Mouse (Mus musculus) Muller cell, postnatal 12 days (primary cell): ENCODE data around the gene Igf2r.
"Not testable (repeated sequence)": the region's sequence is repeated elsewhere in the genome, so short reads cannot be mapped to it uniquely, and the experiment has no call there.

ENCODE experiments used
- DNase-seq: peaks from one replicate; pipeline ENCODE4 v3.0.0-alpha.2; 2015; ENCODE audit errors: inconsistent ontology term

Gene Igf2r

DNA sequence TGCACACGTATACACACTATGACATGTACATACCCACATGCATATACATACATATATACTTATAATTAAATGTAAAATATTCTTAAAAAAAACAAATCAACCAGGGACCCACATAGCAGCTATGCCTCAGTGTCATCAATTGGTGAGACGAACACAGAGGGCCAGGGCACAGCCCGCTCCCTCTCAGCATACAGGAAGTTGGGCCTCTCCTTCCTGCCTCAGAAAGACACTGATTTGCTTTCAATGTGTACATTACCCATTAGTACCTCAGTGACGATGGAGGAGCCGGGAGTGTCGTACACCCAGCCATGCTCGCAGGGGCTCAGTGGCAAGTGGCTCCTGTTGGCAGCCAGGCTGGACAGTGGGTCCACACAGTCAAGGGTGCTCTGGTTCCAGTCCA is 94.5 kb downstream of the Igf2r start:
- not testable (repeated sequence) for DNase-seq

- no peak for DNase-seq
Measured at GRCm38 (mm10) chr17:12673871-12674270, 95.6 kb downstream of the Igf2r start.

DNA sequence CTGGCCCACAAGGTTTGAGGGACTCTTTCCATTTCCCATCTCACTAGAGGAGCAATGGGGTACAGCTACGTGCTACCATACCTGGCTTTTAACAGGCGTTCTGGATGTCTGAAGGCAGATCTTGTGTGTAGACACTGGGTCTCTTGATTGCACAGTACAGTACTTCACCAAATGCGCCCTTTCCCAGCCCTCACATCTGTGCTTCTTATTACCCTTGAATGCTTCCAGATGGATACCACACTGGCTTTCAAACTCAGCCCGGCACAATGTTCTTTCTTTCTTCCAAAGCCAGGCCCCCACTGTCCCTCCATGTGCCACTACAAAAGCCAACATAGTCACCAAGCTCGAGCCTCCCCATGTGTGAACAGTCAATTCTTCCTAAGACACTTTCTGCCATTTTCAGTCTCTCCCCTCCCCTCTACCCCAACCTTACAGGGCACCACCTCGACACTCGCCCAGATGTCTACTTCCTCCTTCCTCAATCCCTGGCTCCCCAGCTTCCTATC is 97.1 kb downstream of the Igf2r start:
- DNase-seq: no peak

DNA sequence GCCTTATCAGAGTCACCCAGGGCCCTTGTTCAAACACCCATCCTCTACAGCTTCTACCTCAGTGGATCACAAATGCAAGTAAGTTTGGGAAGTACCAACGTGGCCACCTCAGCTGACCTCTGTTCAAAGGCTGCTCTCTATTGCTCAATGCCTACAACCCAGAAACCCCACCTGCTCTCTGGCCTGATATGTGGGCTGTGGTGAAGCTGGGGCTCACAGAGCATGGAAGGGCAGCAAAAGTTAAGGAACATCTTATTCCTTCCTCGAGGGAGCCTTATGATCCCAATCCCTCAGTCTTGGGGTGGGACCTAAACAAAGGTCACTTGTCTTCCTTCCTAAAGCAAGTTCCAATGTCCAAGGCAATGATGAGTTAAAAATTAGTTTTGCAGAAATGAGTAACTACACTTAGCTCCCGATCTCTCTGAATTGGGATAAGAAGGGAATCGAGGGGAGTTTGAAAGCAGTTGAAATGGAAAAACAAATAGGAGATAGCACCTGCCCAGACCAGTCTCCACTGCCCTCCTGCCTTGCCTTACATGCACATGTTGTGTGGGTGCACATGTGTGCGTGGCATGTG is 98.3 kb downstream of the Igf2r start:
- no peak for DNase-seq

GRCm38 (mm10) chr17:12669363-12669679 is 100.1 kb downstream of the Igf2r start:
- DNase-seq: no peak

- no peak for DNase-seq
Measured at GRCm38 (mm10) chr17:12668478-12669362, 100.7 kb downstream of the Igf2r start.

- no peak for DNase-seq
Measured at GRCm38 (mm10) chr17:12664156-12664555, 105.3 kb downstream of the Igf2r start.

DNA sequence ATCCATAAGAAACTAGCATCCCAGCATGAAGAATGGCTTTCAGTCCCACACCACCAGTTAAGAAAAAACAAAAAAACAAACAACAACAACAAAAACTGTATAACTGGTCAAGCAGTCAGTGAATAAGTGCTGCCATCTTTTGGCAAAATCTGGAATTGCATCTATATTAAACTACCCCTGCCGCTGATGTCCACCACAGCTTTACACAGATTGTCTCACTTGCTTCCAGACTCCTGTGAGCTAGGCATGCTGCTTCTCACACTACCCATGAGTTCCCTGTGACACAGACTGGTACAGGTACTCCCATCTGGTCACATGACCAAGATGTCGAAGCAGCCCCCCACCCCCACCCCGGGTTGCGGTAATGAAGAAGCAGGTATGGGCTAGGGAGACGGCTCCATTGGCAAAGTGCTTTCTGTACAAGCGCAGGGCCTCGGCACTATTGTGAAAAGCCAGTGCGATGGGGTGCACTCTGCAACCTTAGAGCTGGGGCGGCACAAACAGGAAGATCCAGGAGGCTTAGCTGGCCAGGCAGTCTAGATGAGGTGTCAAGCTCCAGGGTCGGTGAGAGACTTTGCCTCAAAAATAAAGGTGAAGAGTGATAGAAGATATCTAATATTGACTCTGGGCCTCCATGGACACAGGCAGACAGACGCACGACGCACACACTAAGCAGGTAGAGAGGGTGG is 108.7 kb downstream of the Igf2r start:
- peak; percentile 9 for DNase-seq

DNA sequence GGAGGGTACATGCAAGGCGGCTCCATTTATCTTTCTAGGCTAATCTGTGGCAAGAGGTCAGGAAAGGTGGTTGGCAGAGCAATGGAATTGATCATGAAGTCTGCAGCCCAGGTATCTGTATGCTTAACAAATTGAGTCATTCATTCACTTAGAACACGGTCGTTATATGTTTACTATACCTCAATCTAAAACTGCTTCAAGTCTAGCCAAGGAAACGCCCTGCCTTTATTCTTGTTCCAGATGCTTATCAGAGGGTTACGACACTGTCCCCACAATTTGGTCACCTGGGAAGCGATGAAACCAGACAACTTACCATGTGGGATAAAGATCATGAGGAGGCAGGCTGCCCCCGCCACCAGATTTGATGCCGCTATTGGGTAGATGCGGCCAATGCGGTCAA is 110.2 kb downstream of the Igf2r start:
- no peak for DNase-seq

DNA sequence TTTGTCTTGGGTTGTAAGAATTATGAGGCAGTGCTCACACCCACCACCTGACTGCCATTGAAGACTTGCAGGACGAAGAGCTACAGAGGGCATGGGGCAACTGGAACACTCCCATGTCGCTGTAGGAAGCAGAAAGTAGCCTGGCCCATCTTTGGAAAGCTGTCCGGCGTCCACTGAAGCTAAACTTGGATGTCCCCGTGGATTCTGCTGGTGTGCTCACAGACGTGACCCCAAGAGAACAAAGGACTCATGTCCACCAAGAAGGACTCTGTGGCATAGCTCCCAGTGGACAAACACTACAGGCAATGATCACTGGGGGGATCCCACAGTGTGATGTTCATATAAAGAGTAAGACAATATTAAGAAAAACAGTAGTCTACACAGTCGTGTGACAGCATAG is 110.7 kb downstream of the Igf2r start:
- DNase-seq: no peak

DNA sequence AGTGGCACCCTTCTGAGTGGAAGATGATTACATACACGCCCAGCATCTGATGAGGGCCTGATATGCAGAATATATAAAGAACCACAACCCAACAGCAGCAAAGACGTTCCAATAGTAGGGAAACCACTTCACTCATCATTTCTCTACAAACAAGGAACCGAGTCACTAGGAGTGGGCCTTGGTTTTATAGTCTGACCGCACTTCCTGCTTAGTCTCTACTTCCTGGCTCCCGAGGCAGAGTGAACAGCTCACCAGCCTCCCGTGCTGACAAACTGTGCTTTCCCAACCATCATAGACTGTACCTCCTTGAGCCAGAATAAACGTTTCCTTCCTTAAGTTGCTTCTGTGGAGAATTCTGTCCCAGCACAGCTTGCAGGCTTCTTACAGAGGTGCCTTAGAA is 113.6 kb downstream of the Igf2r start:
- no peak for DNase-seq

- DNase-seq: no peak
Measured at GRCm38 (mm10) chr17:12654061-12654460, 115.4 kb downstream of the Igf2r start.

GRCm38 (mm10) chr17:12652604-12653003 is 116.9 kb downstream of the Igf2r start:
- DNase-seq: no peak

DNA sequence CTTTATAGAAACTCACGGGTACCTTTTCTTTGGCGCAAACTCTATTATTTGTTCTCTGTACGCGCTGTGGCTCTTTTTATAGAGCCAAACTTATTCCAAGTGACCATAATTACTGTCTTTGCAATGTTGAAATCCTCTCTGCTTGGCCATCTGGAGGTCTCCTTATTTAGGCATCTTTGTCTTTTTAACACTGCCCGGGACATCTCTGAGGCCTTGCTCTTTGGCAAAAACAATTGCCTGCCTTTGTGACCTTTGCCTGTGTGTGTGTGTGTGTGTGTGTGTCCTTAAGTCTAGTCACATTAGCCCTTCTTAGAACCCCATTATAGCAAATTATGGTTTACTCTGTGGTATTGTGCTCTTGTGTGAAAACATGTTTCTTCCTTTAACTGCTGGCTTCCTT is 124.0 kb downstream of the Igf2r start:
- no peak for DNase-seq

DNA sequence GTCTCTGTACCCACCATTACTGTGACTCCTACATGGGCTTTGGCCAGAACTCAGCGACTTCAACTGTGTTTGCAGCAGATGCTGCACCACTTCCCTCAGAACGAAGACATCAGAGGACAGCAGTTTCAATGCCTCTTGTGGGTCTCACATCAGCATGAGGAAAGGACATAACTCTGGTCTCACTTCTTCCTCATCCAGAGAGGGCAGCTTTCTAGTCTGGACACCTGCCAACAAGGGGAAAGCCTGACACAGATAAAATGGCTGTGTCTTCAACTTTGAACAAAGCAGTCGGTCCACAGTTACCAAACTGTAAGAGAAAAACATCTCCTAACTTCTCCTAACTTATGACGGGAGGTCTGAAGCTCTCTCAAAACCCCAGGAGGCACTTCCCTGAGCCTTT is 128.4 kb downstream of the Igf2r start:
- no peak for DNase-seq

- no peak for DNase-seq
Measured at GRCm38 (mm10) chr17:12639585-12639984, 129.9 kb downstream of the Igf2r start.

DNA sequence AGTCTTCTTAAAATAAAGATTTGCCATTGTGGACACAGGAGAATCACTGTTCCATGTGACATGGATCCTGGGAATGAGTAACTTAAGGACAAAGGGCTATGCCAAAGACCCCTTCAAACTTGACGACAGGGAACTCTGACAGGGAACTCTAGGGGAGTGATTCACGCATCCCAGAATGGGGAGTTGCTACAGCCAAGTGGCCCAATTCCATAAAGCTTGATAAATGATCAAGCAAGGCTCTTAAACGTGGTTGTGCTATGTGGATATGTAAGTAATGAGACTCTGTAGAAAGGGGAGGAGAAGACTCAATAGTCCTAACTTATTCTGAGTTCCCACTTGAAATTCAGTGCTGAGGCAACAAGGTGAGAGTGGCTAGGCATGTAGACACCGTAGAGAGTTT is 134.7 kb downstream of the Igf2r start:
- DNase-seq: no peak
